Mouse (Mus musculus): ENCODE measurements at regions not wholly inside any gene's neighbourhood (a gene's known extent, or its start where the extent isn't known, plus 50 kb on each side); places are given as distances from the start of the nearest gene placed in this dataset.
A peak's percentile ranks its signal among the peaks of the same experiment; 100 is the strongest.

GRCm38 (mm10) chr10:117433547-117434292 lies 53.9 kb upstream of the Cpsf6 start:
- H3K9me3 ChIP-seq (ENCODE audit: control insufficient read depth, low read length), result no peaks in the 10 kb centered on the region
- H3K27me3 ChIP-seq (ENCODE audit: control insufficient read depth, insufficient read depth, low read depth, low read length), result no peaks in the 10 kb centered on the region
- no peak overlapping the region for H3K4me3 ChIP-seq (ENCODE audit: low read length)
- no peak overlapping the region for H3K27ac ChIP-seq (ENCODE audit: low read length)
- H3K4me1 ChIP-seq (replicated peaks; ENCODE audit: control insufficient read depth, insufficient read depth, low read length), result peaks cover 8% of the 10 kb centered on the region
- H3K4me2 ChIP-seq (ENCODE audit: low read depth, low read length), result no peak overlapping the region
- 90% methylated on average over 12 of the region's 12 CpGs for WGBS
- no peak for ATAC-seq (ENCODE audit: low read depth)
- H3K9ac ChIP-seq (ENCODE audit: low read length), result no peak overlapping the region
- H3K36me3 ChIP-seq (ENCODE audit: control insufficient read depth, insufficient read depth, low read length), result no peaks in the 10 kb centered on the region

GRCm38 (mm10) chr10:117432871-117433546 lies 53.2 kb upstream of the Cpsf6 start:
- no peaks in the 10 kb centered on the region for H3K36me3 ChIP-seq (ENCODE audit: control insufficient read depth, insufficient read depth, low read length)
- WGBS, result 86% methylated on average over 7 of the region's 7 CpGs
- H3K9ac ChIP-seq (ENCODE audit: low read length), result no peak overlapping the region
- H3K4me2 ChIP-seq (ENCODE audit: low read depth, low read length), result peak overlapping the region; percentile 48; the same call in 1 of the 2 replicates
- H3K4me3 ChIP-seq (ENCODE audit: low read length), result peak overlapping the region; percentile 36
- H3K27me3 ChIP-seq (ENCODE audit: control insufficient read depth, insufficient read depth, low read depth, low read length), result no peaks in the 10 kb centered on the region
- H3K4me1 ChIP-seq (replicated peaks; ENCODE audit: control insufficient read depth, insufficient read depth, low read length), result peaks cover 8% of the 10 kb centered on the region
- no peak for ATAC-seq (ENCODE audit: low read depth)
- no peak overlapping the region for H3K27ac ChIP-seq (ENCODE audit: low read length)
- H3K9me3 ChIP-seq (ENCODE audit: control insufficient read depth, low read length), result no peaks in the 10 kb centered on the region

- H3K9me3 ChIP-seq (ENCODE audit: control insufficient read depth, low read length), result no peaks in the 10 kb centered on the region
- peak overlapping the region; percentile 48 for H3K4me2 ChIP-seq (ENCODE audit: low read depth, low read length)
- no peaks in the 10 kb centered on the region for H3K36me3 ChIP-seq (ENCODE audit: control insufficient read depth, insufficient read depth, low read length)
- peak overlapping the region; percentile 36 for H3K4me3 ChIP-seq (ENCODE audit: low read length)
- H3K9ac ChIP-seq (ENCODE audit: low read length), result peak overlapping the region; percentile 45
- peaks cover 8% of the 10 kb centered on the region for H3K4me1 ChIP-seq (replicated peaks; ENCODE audit: control insufficient read depth, insufficient read depth, low read length)
- 0 out of 2 replicates have a peak overlapping the region, but pooled peaks have one; percentile 15 for H3K27ac ChIP-seq (ENCODE audit: low read length)
- no peaks in the 10 kb centered on the region for H3K27me3 ChIP-seq (ENCODE audit: control insufficient read depth, insufficient read depth, low read depth, low read length)
- ATAC-seq (ENCODE audit: low read depth), result peak; percentile 51; the same call in 1 of the 2 replicates
- 6% methylated on average over 21 of the region's 21 CpGs for WGBS
Observed at GRCm38 (mm10) chr10:117432415-117432814, 52.6 kb upstream of the Cpsf6 start.

GRCm38 (mm10) chr10:117431850-117432249 lies 52.0 kb upstream of the Cpsf6 start:
- H3K4me3 ChIP-seq (ENCODE audit: low read length), result peak overlapping the region; percentile 36; the same call in 1 of the 2 replicates
- 60% methylated on average over 12 of the region's 12 CpGs for WGBS
- 0 out of 2 replicates have a peak overlapping the region, but pooled peaks have one; percentile 24 for H3K9ac ChIP-seq (ENCODE audit: low read length)
- no peaks in the 10 kb centered on the region for H3K36me3 ChIP-seq (ENCODE audit: control insufficient read depth, insufficient read depth, low read length)
- peak overlapping the region; percentile 48 for H3K4me2 ChIP-seq (ENCODE audit: low read depth, low read length)
- H3K4me1 ChIP-seq (replicated peaks; ENCODE audit: control insufficient read depth, insufficient read depth, low read length), result peaks cover 8% of the 10 kb centered on the region
- no peak for ATAC-seq (ENCODE audit: low read depth)
- no peaks in the 10 kb centered on the region for H3K9me3 ChIP-seq (ENCODE audit: control insufficient read depth, low read length)
- H3K27me3 ChIP-seq (ENCODE audit: control insufficient read depth, insufficient read depth, low read depth, low read length), result no peaks in the 10 kb centered on the region
- H3K27ac ChIP-seq (ENCODE audit: low read length), result no peak overlapping the region

- no peak for ATAC-seq (ENCODE audit: low read depth)
- H3K36me3 ChIP-seq (ENCODE audit: control insufficient read depth, insufficient read depth, low read length), result no peaks in the 10 kb centered on the region
- H3K9ac ChIP-seq (ENCODE audit: low read length), result no peak overlapping the region
- no peak overlapping the region for H3K4me2 ChIP-seq (ENCODE audit: low read depth, low read length)
- H3K9me3 ChIP-seq (ENCODE audit: control insufficient read depth, low read length), result no peaks in the 10 kb centered on the region
- no peak overlapping the region for H3K27ac ChIP-seq (ENCODE audit: low read length)
- H3K27me3 ChIP-seq (ENCODE audit: control insufficient read depth, insufficient read depth, low read depth, low read length), result no peaks in the 10 kb centered on the region
- WGBS, result 66% methylated on average over 3 of the region's 3 CpGs
- peaks cover 8% of the 10 kb centered on the region for H3K4me1 ChIP-seq (replicated peaks; ENCODE audit: control insufficient read depth, insufficient read depth, low read length)
- H3K4me3 ChIP-seq (ENCODE audit: low read length), result no peak overlapping the region
Observed at GRCm38 (mm10) chr10:117431086-117431619, 51.3 kb upstream of the Cpsf6 start.

GRCm38 (mm10) chr10:117430224-117430884 lies 50.5 kb upstream of the Cpsf6 start:
- H3K9me3 ChIP-seq (ENCODE audit: control insufficient read depth, low read length), result no peaks in the 10 kb centered on the region
- no peak overlapping the region for H3K9ac ChIP-seq (ENCODE audit: low read length)
- no peaks in the 10 kb centered on the region for H3K27me3 ChIP-seq (ENCODE audit: control insufficient read depth, insufficient read depth, low read depth, low read length)
- no peak overlapping the region for H3K27ac ChIP-seq (ENCODE audit: low read length)
- H3K4me3 ChIP-seq (ENCODE audit: low read length), result no peak overlapping the region
- no peaks in the 10 kb centered on the region for H3K36me3 ChIP-seq (ENCODE audit: control insufficient read depth, insufficient read depth, low read length)
- H3K4me2 ChIP-seq (ENCODE audit: low read depth, low read length), result no peak overlapping the region
- no peak for ATAC-seq (ENCODE audit: low read depth)
- H3K4me1 ChIP-seq (replicated peaks; ENCODE audit: control insufficient read depth, insufficient read depth, low read length), result peaks cover 8% of the 10 kb centered on the region
- 71% methylated on average over 5 of the region's 5 CpGs for WGBS

- Histone ChIP-seq H3K27me3 (ENCODE audit: control insufficient read depth, insufficient read depth, low read depth, low read length) (no peaks in the 10 kb centered on the region), H3K4me1 (replicated peaks; ENCODE audit: control insufficient read depth, insufficient read depth, low read length) (0 out of 2 replicates have a peak, but pooled peaks cover 3% of the 10 kb centered on the region), H3K4me3 (ENCODE audit: low read length) (no peak overlapping the region), H3K4me2 (ENCODE audit: low read depth, low read length) (no peak overlapping the region), H3K27ac (ENCODE audit: low read length) (no peak overlapping the region), H3K9me3 (ENCODE audit: control insufficient read depth, low read length) (no peaks in the 10 kb centered on the region), H3K9ac (ENCODE audit: low read length) (no peak overlapping the region), H3K36me3 (ENCODE audit: control insufficient read depth, insufficient read depth, low read length) (no peaks in the 10 kb centered on the region)
- no peak for ATAC-seq (ENCODE audit: low read depth)
- WGBS, result 89% methylated on average over 19 of the region's 19 CpGs
Observed at GRCm38 (mm10) chr10:117429459-117430183, 49.8 kb upstream of the Cpsf6 start.

All from lung, embryonic 16.5 days (tissue).